In genomic region chr9:116221565-116221964, GRCm38 (mm10) we compare ENCODE assay signal across 20 mouse cellular contexts. TPM values are rescaled to one million over a fixed set of nuclear protein-coding genes. Genes with fewer than 3 reads are reported as not detected.
DNase-seq lines count a peak whose midpoint lies in the region; ATAC-seq and TF ChIP-seq lines count a peak whose summit lies in the region.
"Had no signal": no experiment of that assay in that cellular context is flagged by ENCODE, and none has a peak within 500 bp of the region (broad histone marks: within the 10 kb centered on the region; RNA-seq: fewer than 3 reads in every experiment).

No protein-coding gene starts in this region.

- intact Hi-C loops in left cerebral cortex, postnatal 36 days (cut with DNase I): no loop called here

- peak overlapping the region; percentile 66 for H3K27ac ChIP-seq in kidney, postnatal 0 days
- H3K27ac ChIP-seq in limb, embryonic 12.5 days: peak overlapping the region; percentile 29; the same call in 1 of the 2 replicates
- peak overlapping the region; percentile 90 for H3K27ac ChIP-seq in limb, embryonic 15.5 days
- H3K27ac ChIP-seq: embryonic facial prominence, embryonic 15.5 days; forebrain, embryonic 15.5 days; heart, adult 2 months; hindbrain, embryonic 10.5 days; hindbrain, embryonic 14.5 days had no signal

- no peak overlapping the region for H3K4me3 ChIP-seq in kidney, postnatal 0 days (replicated peaks; ENCODE audit: low read depth, low read length)
- H3K4me3 ChIP-seq in limb, embryonic 12.5 days (replicated peaks): no peak overlapping the region
- no peak overlapping the region for H3K4me3 ChIP-seq in limb, embryonic 15.5 days
- H3K4me3 ChIP-seq: embryonic facial prominence, embryonic 15.5 days; forebrain, embryonic 15.5 days; heart, adult 2 months; heart, embryonic 12.5 days; hindbrain, embryonic 10.5 days had no signal

- H3K9ac ChIP-seq in kidney, postnatal 0 days (ENCODE audit: low read depth, low read length): no peak overlapping the region
- no peak overlapping the region for H3K9ac ChIP-seq in limb, embryonic 12.5 days (replicated peaks)
- no peak overlapping the region for H3K9ac ChIP-seq in limb, embryonic 15.5 days
- H3K9ac ChIP-seq: embryonic facial prominence, embryonic 15.5 days; forebrain, embryonic 15.5 days; heart, embryonic 12.5 days; hindbrain, embryonic 14.5 days had no signal

- no peaks in the 10 kb centered on the region for H3K27me3 ChIP-seq in kidney, postnatal 0 days (ENCODE audit: insufficient read depth, low read length)
- no peaks in the 10 kb centered on the region for H3K27me3 ChIP-seq in limb, embryonic 12.5 days
- H3K27me3 ChIP-seq in limb, embryonic 15.5 days: no peaks in the 10 kb centered on the region
- H3K27me3 ChIP-seq: embryonic facial prominence, embryonic 15.5 days; forebrain, embryonic 15.5 days had no signal

- 77% methylated on average over 6 of the region's 6 CpGs for WGBS in kidney, postnatal 0 days
- WGBS in limb, embryonic 12.5 days: 81% methylated on average over 6 of the region's 6 CpGs
- 75% methylated on average over 6 of the region's 6 CpGs for WGBS in limb, embryonic 15.5 days

- no peak for ATAC-seq in kidney, postnatal 0 days (replicated peaks; ENCODE audit: low FRiP score, low read depth)
- 0 out of 2 replicates have a peak, but pooled peaks have one; percentile 18 for ATAC-seq in limb, embryonic 12.5 days (ENCODE audit: insufficient number of reproducible peaks, insufficient read depth, low FRiP score, low TSS enrichment, low read depth)
- no peak for ATAC-seq in limb, embryonic 15.5 days (ENCODE audit: insufficient number of reproducible peaks, low FRiP score, low TSS enrichment, low read depth)
- ATAC-seq: CD4-positive, CD25-positive, alpha-beta regulatory T cell, adult 4 months; forebrain, embryonic 15.5 days had no signal

- H3K9me3 ChIP-seq in kidney, postnatal 0 days (replicated peaks; ENCODE audit: low read length): no peaks in the 10 kb centered on the region
- no peaks in the 10 kb centered on the region for H3K9me3 ChIP-seq in limb, embryonic 12.5 days
- no peaks in the 10 kb centered on the region for H3K9me3 ChIP-seq in limb, embryonic 15.5 days
- H3K9me3 ChIP-seq: embryonic facial prominence, embryonic 15.5 days; forebrain, embryonic 15.5 days; hindbrain, embryonic 10.5 days had no signal

- no peak for DNase-seq in kidney, postnatal 0 days (ENCODE audit: low spot score)
- no peak for DNase-seq in kidney, adult 18-20 months
- DNase-seq in left cerebral cortex, postnatal 36 days (ENCODE audit: low spot score in 2 of 2): no peak
- no peak for DNase-seq in spleen, postnatal 14 days (ENCODE audit: low spot score in 2 of 2)
- DNase-seq: adrenal gland, adult 8-10 months; adrenal gland, postnatal 36 days; cerebellum, adult 2 months; cerebellum, postnatal 14 days; embryo, embryonic 11 days; gastrocnemius, postnatal 10 days; heart, adult 2 months had no signal

- no peak for TF ChIP-seq CTCF in kidney, postnatal 0 days (IDR thresholded peaks at IDR 0.05; ENCODE audit: low read depth)

- no peak overlapping the region for H3K4me2 ChIP-seq in kidney, postnatal 0 days (ENCODE audit: low read length)
- no peak overlapping the region for H3K4me2 ChIP-seq in limb, embryonic 12.5 days
- no peak overlapping the region for H3K4me2 ChIP-seq in limb, embryonic 15.5 days
- H3K4me2 ChIP-seq: embryonic facial prominence, embryonic 15.5 days; forebrain, embryonic 15.5 days; heart, embryonic 12.5 days; hindbrain, embryonic 14.5 days had no signal

- H3K4me1 ChIP-seq in kidney, postnatal 0 days (replicated peaks; ENCODE audit: insufficient read depth, low read length): peaks cover 11% of the 10 kb centered on the region; the same call in 1 of the 2 replicates
- H3K4me1 ChIP-seq in limb, embryonic 12.5 days (replicated peaks): peaks cover 37% of the 10 kb centered on the region
- H3K4me1 ChIP-seq in limb, embryonic 15.5 days: peaks cover 47% of the 10 kb centered on the region

- no peaks in the 10 kb centered on the region for H3K36me3 ChIP-seq in kidney, postnatal 0 days (ENCODE audit: insufficient read depth, low read length)
- no peaks in the 10 kb centered on the region for H3K36me3 ChIP-seq in limb, embryonic 12.5 days
- no peaks in the 10 kb centered on the region for H3K36me3 ChIP-seq in limb, embryonic 15.5 days
- H3K36me3 ChIP-seq: embryonic facial prominence, embryonic 15.5 days; forebrain, embryonic 15.5 days; G1E; heart, embryonic 12.5 days; hindbrain, embryonic 10.5 days had no signal

RNA-seq across cellular contexts. Expression of gene Tgfbr2, which starts 46.4 kb away (rescaled TPM):
- polyA plus RNA-seq in kidney, postnatal 0 days (2015; fragmentation: Nextera tagmentation; extraction: Ambion mirVana): 31.0 and 31.2 TPM in 2 replicates
- polyA plus RNA-seq in limb, embryonic 12.5 days (2016; fragmentation: Nextera tagmentation; extraction: Ambion mirVana): 25.3 and 28.6 TPM in 2 replicates
- 65.2 and 69.0 TPM in 2 replicates for polyA plus RNA-seq in limb, embryonic 15.5 days (2015; fragmentation: Nextera tagmentation; extraction: Ambion mirVana)
- 10 to 100 TPM; 12.2 to 12.3 TPM for total RNA-seq in left cerebral cortex, postnatal 36 days (2021)
- polyA plus RNA-seq: G1E had no signal

Comparison
In these comparisons a context has a peak if more than half of its experiments do, and no peak if none do; other contexts are left out.
1. H3K27ac ChIP-seq: peak in every context shown above with its lines; median percentile 90 in limb, embryonic 15.5 days; 66 in kidney, postnatal 0 days; 29 in limb, embryonic 12.5 days.